Mouse (Mus musculus): ENCODE data around the gene Pbx4. TPM values are rescaled to one million over a fixed set of nuclear protein-coding genes. Genes with fewer than 3 reads are reported as not detected.

Pbx4 gene
- polyA plus RNA-seq (2015; fragmentation: Nextera tagmentation; extraction: Ambion mirVana), result 8.7 and 9.7 TPM in 2 replicates

DNA sequence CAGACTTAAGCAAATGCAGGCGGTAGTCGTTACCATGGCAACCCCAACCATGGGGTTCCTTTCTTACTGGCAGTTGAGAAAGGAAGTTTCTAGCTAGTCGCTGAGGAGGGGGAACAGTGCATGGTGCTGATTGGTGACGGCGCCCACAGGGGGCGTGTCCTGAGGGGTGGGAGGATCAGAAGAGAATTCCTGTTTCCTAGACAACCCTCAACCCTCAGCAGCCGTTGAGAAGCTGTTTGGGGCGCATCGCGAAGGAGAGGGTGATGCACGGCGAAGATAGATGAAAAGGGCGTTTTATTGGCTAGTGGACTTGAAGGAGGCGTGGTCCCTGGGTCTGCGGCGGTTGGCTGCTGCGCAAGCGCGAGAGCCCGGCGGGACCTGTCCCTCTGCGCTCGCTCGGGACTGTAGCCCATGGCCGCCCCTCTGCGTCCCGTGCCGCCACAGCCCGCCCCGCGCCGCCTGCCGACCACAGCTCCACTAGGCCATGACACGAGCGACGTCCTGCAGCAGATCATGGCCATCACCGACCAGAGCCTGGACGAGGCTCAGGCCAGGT, at the start of gene Pbx4:
Gene Pbx4, plus strand, starts transcription at position 194 of the 556 bp plus-strand sequence.
- peaks cover 12% of the 10 kb centered on the region for H3K4me1 ChIP-seq
- H3K9me3 ChIP-seq, result no peaks in the 10 kb centered on the region
- H3K9ac ChIP-seq, result peak within 1 kb of the TSS; percentile 74
- under 1% methylated on average over 38 of the region's 38 CpGs for WGBS
- peak within 1 kb of the TSS; percentile 22 for H3K27ac ChIP-seq
- peak within 1 kb of the TSS; percentile 65 for H3K4me3 ChIP-seq
- H3K27me3 ChIP-seq, result no peaks in the 10 kb centered on the region
- peak; percentile 97 for ATAC-seq (ENCODE audit: insufficient number of reproducible peaks, insufficient read depth, low FRiP score, low TSS enrichment, low read depth)
- H3K36me3 ChIP-seq, result peaks cover 21% of the 10 kb centered on the region
- peak within 1 kb of the TSS; percentile 94 for H3K4me2 ChIP-seq

DNA sequence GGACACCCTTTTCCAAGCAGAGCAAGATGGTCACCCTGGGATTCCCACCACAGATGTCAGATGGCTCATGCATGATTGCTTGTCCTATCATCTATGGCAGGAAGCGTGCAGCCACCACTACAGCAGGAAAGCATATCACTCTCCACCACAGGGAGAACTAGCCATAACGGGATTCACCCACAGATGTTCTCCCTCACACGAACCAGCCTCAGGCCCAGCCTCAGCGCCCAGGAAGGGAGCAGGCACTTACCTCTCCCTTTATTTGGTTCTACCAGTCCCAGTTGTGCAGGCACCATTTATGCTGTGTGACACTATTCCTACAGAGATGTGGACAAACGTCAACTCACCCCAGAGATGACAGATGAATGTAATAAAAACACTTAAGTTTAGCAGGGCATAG, 43.2 kb upstream of the Pbx4 start:
- Histone ChIP-seq H3K9me3 (no peaks in the 10 kb centered on the region), H3K4me2 (no peak overlapping the region), H3K4me3 (no peak overlapping the region), H3K27ac (no peak overlapping the region), H3K27me3 (no peaks in the 10 kb centered on the region), H3K4me1 (peaks cover 23% of the 10 kb centered on the region), H3K9ac (no peak overlapping the region), H3K36me3 (peaks cover 14% of the 10 kb centered on the region)
- WGBS, result 86% methylated on average over 5 of the region's 5 CpGs
- ATAC-seq (ENCODE audit: insufficient number of reproducible peaks, insufficient read depth, low FRiP score, low TSS enrichment, low read depth), result no peak

DNA sequence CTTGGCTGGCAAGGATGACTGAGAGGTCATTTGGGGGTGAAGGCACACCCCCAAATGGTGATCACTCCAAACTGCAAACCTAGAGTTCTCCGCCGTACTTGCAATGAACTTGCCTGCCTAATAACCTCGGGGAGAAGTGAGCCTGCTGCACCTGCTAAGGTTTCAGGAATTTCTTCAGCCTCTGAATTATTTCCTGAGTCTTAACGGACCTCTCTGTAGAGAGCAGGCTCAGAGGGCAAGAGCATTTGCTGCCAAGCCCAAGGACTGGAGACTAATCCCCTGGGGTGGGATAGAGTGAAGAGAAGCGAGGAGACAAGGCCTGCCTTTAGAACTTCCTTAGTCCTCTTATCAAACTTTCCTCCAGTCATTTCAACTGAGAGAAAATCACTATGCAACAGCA, 42.6 kb upstream of the Pbx4 start:
- H3K4me1 ChIP-seq, result peaks cover 23% of the 10 kb centered on the region
- 70% methylated on average over 5 of the region's 5 CpGs for WGBS
- no peak overlapping the region for H3K9ac ChIP-seq
- peak overlapping the region; percentile 67 for H3K4me2 ChIP-seq
- no peak for ATAC-seq (ENCODE audit: insufficient number of reproducible peaks, insufficient read depth, low FRiP score, low TSS enrichment, low read depth)
- H3K36me3 ChIP-seq, result peaks cover 20% of the 10 kb centered on the region
- no peaks in the 10 kb centered on the region for H3K9me3 ChIP-seq
- H3K27me3 ChIP-seq, result no peaks in the 10 kb centered on the region
- no peak overlapping the region for H3K4me3 ChIP-seq
- no peak overlapping the region for H3K27ac ChIP-seq

DNA sequence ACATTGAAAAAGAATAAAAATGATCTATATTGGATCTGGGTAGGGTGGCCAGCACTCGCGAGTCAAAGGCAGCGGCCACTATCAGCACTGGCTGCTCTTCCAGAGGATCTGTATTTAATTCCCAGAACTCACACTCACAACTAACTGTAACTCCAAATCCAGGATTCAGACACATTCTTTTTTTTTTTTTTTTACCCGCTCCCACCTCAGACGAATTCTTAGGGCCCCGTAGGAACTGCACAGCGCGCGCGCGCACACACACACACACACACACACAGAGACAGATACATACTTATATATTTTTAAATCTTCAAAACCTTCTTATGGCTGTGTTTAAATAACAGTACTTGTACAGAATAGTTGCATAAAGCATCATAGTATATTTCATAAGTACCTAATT, 41.9 kb upstream of the Pbx4 start:
- Histone ChIP-seq H3K4me2 (peak overlapping the region; percentile 67), H3K27ac (peak overlapping the region; percentile 87)
- WGBS, result 24% methylated on average over 11 of the region's 11 CpGs

DNA sequence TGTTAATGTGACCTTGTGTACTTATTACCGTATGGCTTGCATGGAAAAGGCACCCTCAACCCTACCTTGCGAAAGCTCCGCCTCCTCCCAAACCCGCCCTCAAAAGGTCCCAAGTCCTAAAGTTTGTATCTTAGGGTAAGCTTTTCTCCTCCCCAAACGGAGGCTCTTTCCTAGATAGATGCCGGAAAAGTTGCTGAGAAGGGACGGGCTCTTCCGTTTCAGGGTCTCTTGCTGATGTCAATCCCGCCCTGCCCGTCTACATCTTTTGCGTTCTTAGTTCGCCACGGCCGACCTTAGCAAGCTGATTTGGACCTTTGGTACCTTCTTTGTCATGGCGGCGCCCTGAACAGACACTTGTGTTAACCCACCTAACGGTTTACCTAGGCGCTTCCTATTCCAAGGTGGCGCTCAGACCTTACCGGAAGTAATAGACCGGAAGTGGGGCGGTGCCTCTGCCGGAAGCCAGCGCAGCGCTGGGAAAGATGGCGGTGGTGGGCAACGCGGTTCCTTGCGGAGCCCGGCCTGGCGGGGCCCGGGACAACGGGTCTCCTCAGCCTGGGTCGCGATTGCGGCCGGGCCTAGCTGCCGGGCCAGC, 41.4 kb upstream of the Pbx4 start, which contains the start of the genes Atp13a1 and Zfp866:
Gene Atp13a1, plus strand, starts transcription at position 391 of the 595 bp plus-strand sequence.
Gene Zfp866, minus strand, starts transcription at position 406 of the 595 bp plus-strand sequence.
- H3K4me3 ChIP-seq, result peak within 1 kb of the TSS; percentile 100
- H3K9me3 ChIP-seq, result no peaks in the 10 kb centered on the region
- peak within 1 kb of the TSS; percentile 97 for H3K9ac ChIP-seq
- under 1% methylated on average over 38 of the region's 38 CpGs for WGBS
- H3K27me3 ChIP-seq, result no peaks in the 10 kb centered on the region
- H3K36me3 ChIP-seq, result peaks cover 32% of the 10 kb centered on the region
- peak; percentile 90 for ATAC-seq (ENCODE audit: insufficient number of reproducible peaks, insufficient read depth, low FRiP score, low TSS enrichment, low read depth)
- H3K4me2 ChIP-seq, result peak within 1 kb of the TSS; percentile 67
- peaks cover 23% of the 10 kb centered on the region for H3K4me1 ChIP-seq
- H3K27ac ChIP-seq, result peak within 1 kb of the TSS; percentile 87

More for the DNA sequence above, 41.9 kb upstream of the Pbx4 start:
- Histone ChIP-seq H3K9me3 (no peaks in the 10 kb centered on the region), H3K4me1 (peaks cover 23% of the 10 kb centered on the region), H3K27me3 (no peaks in the 10 kb centered on the region), H3K4me3 (peak overlapping the region; percentile 100), H3K9ac (peak overlapping the region; percentile 97), H3K36me3 (peaks cover 27% of the 10 kb centered on the region)
- no peak for ATAC-seq (ENCODE audit: insufficient number of reproducible peaks, insufficient read depth, low FRiP score, low TSS enrichment, low read depth)

DNA sequence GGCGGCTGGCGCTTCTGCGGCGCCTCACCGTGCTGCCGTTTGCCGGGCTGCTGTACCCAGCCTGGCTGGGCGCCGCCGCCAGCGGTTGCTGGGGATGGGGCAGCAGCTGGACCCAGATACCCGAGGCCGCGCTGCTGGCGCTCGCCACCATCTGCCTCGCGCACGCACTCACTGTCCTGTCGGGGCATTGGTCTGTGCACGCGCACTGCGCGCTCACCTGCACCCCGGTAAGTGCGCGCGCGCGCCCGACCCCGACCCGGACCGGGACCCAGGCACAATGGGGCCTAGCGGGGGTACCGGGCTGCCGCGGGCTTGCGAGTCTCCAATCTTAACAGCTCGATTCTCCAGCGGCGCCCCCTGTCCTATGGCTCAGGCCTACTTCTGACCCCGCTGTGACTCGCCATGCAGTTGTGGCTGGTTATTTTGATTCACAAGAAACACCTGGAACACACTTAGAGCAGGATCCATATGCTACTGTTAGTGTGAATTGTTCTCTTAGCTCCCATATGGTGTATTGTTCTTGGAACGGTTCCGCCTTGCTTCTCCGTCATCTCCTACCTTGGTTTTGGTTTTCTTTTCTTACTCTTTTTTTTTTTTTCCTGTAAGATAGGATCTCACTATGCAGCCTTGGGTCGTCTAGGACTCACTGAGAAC, 40.7 kb upstream of the Pbx4 start:
- ATAC-seq (ENCODE audit: insufficient number of reproducible peaks, insufficient read depth, low FRiP score, low TSS enrichment, low read depth), result peak; percentile 45; the same call in 1 of the 2 replicates
- H3K27me3 ChIP-seq, result no peaks in the 10 kb centered on the region
- H3K4me3 ChIP-seq, result peak overlapping the region; percentile 100
- WGBS, result under 1% methylated on average over 48 of the region's 48 CpGs
- H3K36me3 ChIP-seq, result peaks cover 39% of the 10 kb centered on the region
- peak overlapping the region; percentile 67 for H3K4me2 ChIP-seq
- no peaks in the 10 kb centered on the region for H3K9me3 ChIP-seq
- peaks cover 23% of the 10 kb centered on the region for H3K4me1 ChIP-seq
- peak overlapping the region; percentile 97 for H3K9ac ChIP-seq
- H3K27ac ChIP-seq, result peak overlapping the region; percentile 87

DNA sequence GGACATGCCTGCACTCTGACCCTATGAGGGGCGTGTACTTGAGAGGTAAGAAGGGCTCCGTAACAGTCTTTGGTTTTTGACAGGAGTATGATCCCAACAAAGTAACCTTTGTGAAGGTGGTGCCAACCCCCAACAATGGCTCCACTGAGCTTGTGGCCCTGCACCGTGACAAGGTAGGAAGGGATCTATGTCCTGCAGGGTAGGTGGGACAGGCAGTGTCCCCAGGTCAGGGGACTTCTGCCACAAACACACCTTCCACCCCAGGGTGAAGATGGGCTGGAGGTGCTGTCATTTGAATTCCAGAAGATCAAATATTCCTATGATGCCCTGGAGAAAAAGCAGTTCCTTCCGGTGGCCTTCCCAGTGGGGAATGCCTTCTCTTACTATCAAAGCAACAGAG, 38.6 kb upstream of the Pbx4 start:
- Histone ChIP-seq H3K9ac (no peak overlapping the region), H3K27me3 (no peaks in the 10 kb centered on the region), H3K4me1 (peaks cover 23% of the 10 kb centered on the region), H3K36me3 (peaks cover 60% of the 10 kb centered on the region), H3K9me3 (no peaks in the 10 kb centered on the region), H3K27ac (no peak overlapping the region), H3K4me2 (no peak overlapping the region), H3K4me3 (no peak overlapping the region)
- ATAC-seq (ENCODE audit: insufficient number of reproducible peaks, insufficient read depth, low FRiP score, low TSS enrichment, low read depth), result no peak
- 92% methylated on average over 4 of the region's 4 CpGs for WGBS

DNA sequence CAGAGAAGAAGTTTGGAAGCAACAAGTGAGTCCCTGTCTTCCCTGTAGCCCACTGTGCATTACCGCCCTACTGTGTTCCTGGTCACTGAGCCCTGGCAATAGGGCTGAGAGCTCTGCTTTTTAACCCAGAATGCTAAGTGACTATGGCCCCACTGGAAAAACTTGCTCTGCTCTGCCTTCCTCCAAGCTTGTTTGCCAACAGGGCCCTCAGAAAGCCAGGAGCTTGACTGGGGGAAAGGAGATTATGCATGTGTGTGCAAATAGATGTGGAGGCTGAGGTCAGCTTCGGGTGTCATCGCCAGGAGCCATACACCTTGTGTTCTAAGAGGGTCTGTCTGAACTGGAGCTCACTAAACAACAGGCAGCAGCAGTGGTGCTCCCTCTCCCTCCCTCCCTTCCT, 38.2 kb upstream of the Pbx4 start:
- no peak overlapping the region for H3K27ac ChIP-seq
- 93% methylated on average over 3 of the region's 3 CpGs for WGBS
- peaks cover 64% of the 10 kb centered on the region for H3K36me3 ChIP-seq
- no peak overlapping the region for H3K9ac ChIP-seq
- peaks cover 23% of the 10 kb centered on the region for H3K4me1 ChIP-seq
- H3K4me2 ChIP-seq, result no peak overlapping the region
- H3K9me3 ChIP-seq, result no peaks in the 10 kb centered on the region
- H3K27me3 ChIP-seq, result no peaks in the 10 kb centered on the region
- H3K4me3 ChIP-seq, result no peak overlapping the region
- ATAC-seq (ENCODE audit: insufficient number of reproducible peaks, insufficient read depth, low FRiP score, low TSS enrichment, low read depth), result no peak

DNA sequence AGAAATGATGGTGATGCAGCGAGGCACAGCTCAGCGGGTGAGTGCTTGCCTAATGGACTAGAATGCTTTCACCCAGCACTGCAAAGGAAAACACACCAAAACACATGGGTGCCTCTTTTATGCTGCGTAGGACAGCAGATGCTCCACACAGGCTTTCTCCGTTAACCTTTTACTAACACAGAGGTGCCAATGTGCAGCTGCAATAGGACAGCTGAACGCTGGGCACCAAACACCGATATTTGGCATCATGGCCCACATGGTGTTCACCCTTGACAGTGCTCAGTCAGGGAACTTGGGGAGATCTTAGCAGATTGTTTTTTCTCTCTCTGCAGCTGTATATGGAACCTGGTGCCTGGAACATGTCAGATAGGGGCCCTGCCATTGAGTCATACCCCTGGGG, 37.4 kb upstream of the Pbx4 start:
- Histone ChIP-seq H3K27ac (no peak overlapping the region), H3K4me1 (peaks cover 20% of the 10 kb centered on the region), H3K9ac (no peak overlapping the region), H3K27me3 (no peaks in the 10 kb centered on the region), H3K4me2 (no peak overlapping the region), H3K36me3 (peaks cover 72% of the 10 kb centered on the region), H3K9me3 (no peaks in the 10 kb centered on the region), H3K4me3 (no peak overlapping the region)
- WGBS, result 94% methylated on average over 6 of the region's 6 CpGs
- no peak for ATAC-seq (ENCODE audit: insufficient number of reproducible peaks, insufficient read depth, low FRiP score, low TSS enrichment, low read depth)

DNA sequence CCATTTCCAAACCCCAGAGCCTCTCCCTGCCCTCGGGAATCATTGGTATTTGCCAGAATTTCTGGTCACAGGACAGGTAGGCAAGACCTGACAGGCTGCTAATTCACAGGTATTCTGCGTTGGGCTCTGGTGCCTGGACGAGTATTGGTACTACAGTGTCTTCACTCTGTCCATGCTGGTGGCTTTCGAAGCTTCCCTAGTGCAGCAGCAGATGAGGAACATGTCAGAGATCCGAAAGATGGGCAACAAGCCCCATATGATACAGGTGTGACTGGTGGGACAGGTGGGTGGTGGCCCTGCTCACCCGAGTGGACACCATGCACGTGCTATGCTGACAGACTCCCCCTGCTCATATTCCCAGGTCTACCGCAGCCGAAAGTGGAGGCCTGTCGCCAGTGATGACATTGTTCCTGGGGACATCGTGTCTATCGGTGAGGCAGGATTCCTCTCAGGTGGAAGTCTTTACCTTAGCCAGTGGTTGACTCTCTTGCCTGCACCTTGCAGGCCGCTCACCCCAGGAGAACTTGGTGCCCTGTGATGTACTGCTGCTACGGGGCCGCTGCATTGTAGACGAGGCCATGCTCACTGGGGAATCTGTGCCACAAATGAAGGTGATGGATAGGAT, 35.5 kb upstream of the Pbx4 start:
- Histone ChIP-seq H3K9ac (no peak overlapping the region), H3K4me3 (no peak overlapping the region), H3K4me2 (no peak overlapping the region), H3K36me3 (peaks cover 89% of the 10 kb centered on the region), H3K4me1 (peaks cover 15% of the 10 kb centered on the region), H3K27me3 (no peaks in the 10 kb centered on the region), H3K27ac (no peak overlapping the region), H3K9me3 (no peaks in the 10 kb centered on the region)
- ATAC-seq (ENCODE audit: insufficient number of reproducible peaks, insufficient read depth, low FRiP score, low TSS enrichment, low read depth), result no peak
- 89% methylated on average over 16 of the region's 16 CpGs for WGBS

DNA sequence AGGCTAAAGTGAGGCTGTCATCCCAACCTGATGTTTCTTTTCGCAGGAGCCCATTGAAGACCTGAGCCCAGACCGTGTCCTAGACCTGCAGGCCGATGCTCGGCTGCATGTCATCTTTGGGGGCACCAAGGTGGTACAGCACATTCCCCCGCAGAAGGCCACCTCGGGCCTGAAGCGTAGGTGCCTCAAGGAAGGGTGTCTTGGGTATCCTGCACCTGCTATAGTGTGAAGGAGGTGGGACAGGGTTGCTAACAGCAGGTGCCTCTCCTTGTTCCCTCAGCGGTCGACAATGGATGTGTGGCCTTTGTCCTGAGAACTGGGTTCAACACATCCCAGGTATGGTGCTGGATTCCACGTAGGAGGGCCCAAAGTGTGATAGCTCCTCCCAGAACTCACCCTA, 34.6 kb upstream of the Pbx4 start:
- Histone ChIP-seq H3K9ac (no peak overlapping the region), H3K4me1 (peaks cover 6% of the 10 kb centered on the region), H3K27me3 (no peaks in the 10 kb centered on the region), H3K27ac (no peak overlapping the region), H3K4me2 (no peak overlapping the region), H3K9me3 (no peaks in the 10 kb centered on the region), H3K4me3 (no peak overlapping the region), H3K36me3 (peaks cover 97% of the 10 kb centered on the region)
- 94% methylated on average over 10 of the region's 10 CpGs for WGBS
- ATAC-seq (ENCODE audit: insufficient number of reproducible peaks, insufficient read depth, low FRiP score, low TSS enrichment, low read depth), result no peak
